Mouse (Mus musculus) testis, postnatal 14 days (tissue): ENCODE results near the gene Zfp870.
A peak's percentile ranks its signal among the peaks of the same experiment; 100 is the strongest.

Experiments used
- DNase-seq: peaks from one replicate; pipeline ENCODE4 v3.0.0; 2021; ENCODE audit warnings: low spot score

Zfp870 gene

GRCm38 (mm10) chr17:32891239-32892180 lies at the start of gene Zfp870:
Zfp870 (minus strand) TSS chr17:32891642.
- DNase-seq, result peak; percentile 86

- DNase-seq, result no peak
These were observed 48.4 kb upstream of the Zfp870 start for GRCm38 (mm10) chr17:32939831-32940230.

- no peak for DNase-seq
These were observed 36.4 kb upstream of the Zfp870 start for GRCm38 (mm10) chr17:32927803-32928202.

- peak; percentile 80 for DNase-seq
These were observed 33.3 kb upstream of the Zfp870 start for GRCm38 (mm10) chr17:32924658-32925312.

GRCm38 (mm10) chr17:32923681-32924080 lies 32.2 kb upstream of the Zfp870 start:
- DNase-seq, result no peak

GRCm38 (mm10) chr17:32919123-32919522 lies 27.7 kb upstream of the Zfp870 start:
- DNase-seq, result no peak

GRCm38 (mm10) chr17:32917131-32917530 lies 25.7 kb upstream of the Zfp870 start, which contains the start of gene Cyp4f14:
Cyp4f14 (minus strand) TSS chr17:32917342.
- peak; percentile 50 for DNase-seq

GRCm38 (mm10) chr17:32916075-32916474 lies 24.6 kb upstream of the Zfp870 start:
- DNase-seq, result no peak

- no peak for DNase-seq
These were observed 14.7 kb upstream of the Zfp870 start for GRCm38 (mm10) chr17:32906172-32906571.

GRCm38 (mm10) chr17:32905239-32905638 lies 13.8 kb upstream of the Zfp870 start:
- DNase-seq, result peak; percentile 56

GRCm38 (mm10) chr17:32904414-32904813 lies 13.0 kb upstream of the Zfp870 start:
- no peak for DNase-seq

- no peak for DNase-seq
These were observed 10.5 kb upstream of the Zfp870 start for GRCm38 (mm10) chr17:32901751-32902525.

- DNase-seq, result no peak
These were observed 4.0 kb upstream of the Zfp870 start for GRCm38 (mm10) chr17:32895421-32895820.

- no peak for DNase-seq
These were observed 2.5 kb upstream of the Zfp870 start for GRCm38 (mm10) chr17:32893901-32894300.

GRCm38 (mm10) chr17:32890852-32891238 lies 597 bp downstream of the Zfp870 start:
- no peak for DNase-seq

- no peak for DNase-seq
These were observed 1.8 kb downstream of the Zfp870 start for GRCm38 (mm10) chr17:32889611-32890010.

- no peak for DNase-seq
These were observed 10.9 kb downstream of the Zfp870 start for GRCm38 (mm10) chr17:32880320-32881218.

GRCm38 (mm10) chr17:32878773-32879172 lies 12.7 kb downstream of the Zfp870 start:
- no peak for DNase-seq

- no peak for DNase-seq
These were observed 13.8 kb downstream of the Zfp870 start for GRCm38 (mm10) chr17:32877471-32878171.

GRCm38 (mm10) chr17:32872696-32873095 lies 18.7 kb downstream of the Zfp870 start:
- DNase-seq, result no peak

- DNase-seq, result no peak
These were observed 19.4 kb downstream of the Zfp870 start for GRCm38 (mm10) chr17:32872091-32872490.
